Mouse (Mus musculus): ENCODE measurements at regions not wholly inside any gene's neighbourhood (a gene's known extent, or its start where the extent isn't known, plus 50 kb on each side); places are given as distances from the start of the nearest gene placed in this dataset.

DNA sequence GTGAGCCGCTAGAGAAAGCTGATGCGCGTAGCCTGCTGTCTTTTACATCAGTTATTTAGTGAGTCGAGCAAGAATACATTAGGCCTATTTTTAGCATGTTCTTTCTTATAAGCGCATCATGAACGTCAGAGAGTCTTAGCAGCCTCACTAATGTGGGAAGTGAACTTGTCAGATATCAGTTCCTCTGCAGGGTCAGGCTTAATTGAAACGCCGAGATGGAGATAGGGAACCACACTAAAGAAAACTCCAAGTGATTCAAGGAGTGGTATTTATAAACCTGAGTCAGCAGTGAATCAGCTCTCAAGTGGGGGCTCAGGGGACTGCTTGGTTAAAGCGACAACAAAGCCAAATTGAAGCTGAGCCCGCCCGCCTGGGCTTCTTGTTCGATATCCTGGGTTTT is 75.7 kb upstream of the Zc3h12c start:
- DNase-seq (ENCODE audit: low read depth in 2 of 2, low spot score in 2 of 2), result no peak

- no peak for DNase-seq (ENCODE audit: low read depth in 2 of 2, low spot score in 2 of 2)
Measured at GRCm38 (mm10) chr9:52243032-52243431, 74.7 kb upstream of the Zc3h12c start.

DNA sequence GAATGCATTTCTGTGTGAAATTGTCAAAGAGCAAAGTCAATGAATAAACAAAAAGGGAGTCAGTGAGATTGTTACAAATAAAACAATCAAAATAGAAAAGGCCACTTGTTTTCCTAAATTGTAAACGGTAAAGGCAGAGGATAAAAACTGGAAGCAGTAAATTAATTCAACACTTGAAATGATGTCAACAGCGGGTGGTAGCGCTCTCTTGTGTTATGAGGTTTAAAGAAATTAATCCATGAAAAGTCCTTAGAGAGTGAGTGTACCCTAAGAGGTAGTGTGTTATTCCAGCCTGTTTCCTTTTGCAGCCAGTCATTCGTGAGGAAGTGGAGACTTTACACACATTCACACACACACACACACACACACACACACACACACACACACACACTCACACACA is 73.2 kb upstream of the Zc3h12c start:
- DNase-seq (ENCODE audit: low read depth in 2 of 2, low spot score in 2 of 2), result no peak

- DNase-seq (ENCODE audit: low read depth in 2 of 2, low spot score in 2 of 2), result no peak
Measured at GRCm38 (mm10) chr9:52240585-52241320, 72.4 kb upstream of the Zc3h12c start.

DNA sequence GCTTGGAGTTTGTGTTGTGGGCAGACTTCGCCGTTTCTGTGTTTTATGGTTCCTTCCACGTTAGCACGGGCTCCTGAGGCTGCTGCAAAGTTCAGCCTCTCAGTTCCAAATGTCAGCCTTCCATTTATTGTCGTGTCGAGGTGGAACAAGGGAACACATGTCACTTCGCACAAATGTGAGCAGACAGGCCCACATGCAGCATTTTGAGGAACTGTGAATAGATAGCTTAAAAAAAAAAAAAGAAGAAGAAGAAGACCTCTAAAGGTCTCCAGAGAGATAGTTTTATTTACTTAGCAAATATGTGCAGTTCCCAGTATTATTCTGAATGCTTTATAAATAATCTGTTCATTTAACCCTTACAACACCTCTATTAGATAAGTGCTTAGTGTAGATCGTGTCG is 66.4 kb upstream of the Zc3h12c start:
- no peak for DNase-seq (ENCODE audit: low read depth in 2 of 2, low spot score in 2 of 2)

GRCm38 (mm10) chr9:52229589-52229988 is 61.2 kb upstream of the Zc3h12c start:
- DNase-seq (ENCODE audit: low read depth in 2 of 2, low spot score in 2 of 2), result peak in 1 of 2 experiments; percentile 1

- DNase-seq (ENCODE audit: low read depth in 2 of 2, low spot score in 2 of 2), result no peak
Measured at GRCm38 (mm10) chr9:52225646-52226045, 57.3 kb upstream of the Zc3h12c start.

- DNase-seq (ENCODE audit: low read depth in 2 of 2, low spot score in 2 of 2), result no peak
Measured at GRCm38 (mm10) chr9:52223509-52224113, 55.2 kb upstream of the Zc3h12c start.
